Mouse (Mus musculus) activated CD4-positive, CD25-positive, alpha-beta regulatory T cell, adult 4 months (primary cell): ENCODE results near the gene Rps6ka1. TPM values are rescaled to one million over a fixed set of nuclear protein-coding genes. Genes with fewer than 3 reads are reported as not detected.
"Not testable (repeated sequence)": the region's sequence is repeated elsewhere in the genome, so short reads cannot be mapped to it uniquely, and the experiment has no call there.

Experiments used
- ATAC-seq: one replicate; pipeline ENCODE4 v1.8.0; 2017
- polyA plus RNA-seq, 2 experiments: library from polyadenylated mRNA; unstranded; fragments of 100-300 nt; shearing (Covaris generic); gene quantifications; one replicate each; pipeline ENCODE4 v1.2.1; 2017

Gene Rps6ka1
- polyA plus RNA-seq, 2 experiments from 2014 or later: 96.5 to 113 TPM

GRCm38 (mm10) chr4:133857527-133857926 is 30.1 kb downstream of the Rps6ka1 start:
- ATAC-seq: no peak

GRCm38 (mm10) chr4:133854621-133855020 is 33.0 kb downstream of the Rps6ka1 start:
- ATAC-seq: no peak

- ATAC-seq: no peak
Observed at GRCm38 (mm10) chr4:133853630-133854029, 34.0 kb downstream of the Rps6ka1 start.

GRCm38 (mm10) chr4:133846625-133847024 is 41.0 kb downstream of the Rps6ka1 start:
- ATAC-seq: no peak

GRCm38 (mm10) chr4:133845060-133845459 is 42.5 kb downstream of the Rps6ka1 start:
- ATAC-seq: no peak

GRCm38 (mm10) chr4:133844209-133844841 is 43.3 kb downstream of the Rps6ka1 start:
- ATAC-seq: no peak

- ATAC-seq: peak; percentile 59
Observed at GRCm38 (mm10) chr4:133842992-133843737, 44.4 kb downstream of the Rps6ka1 start.

GRCm38 (mm10) chr4:133841756-133842483 is 45.7 kb downstream of the Rps6ka1 start:
- not testable (repeated sequence) for ATAC-seq

- ATAC-seq: peak; percentile 87
Observed at GRCm38 (mm10) chr4:133841035-133841434, 46.6 kb downstream of the Rps6ka1 start.

- no peak for ATAC-seq
Observed at GRCm38 (mm10) chr4:133840501-133840900, 47.1 kb downstream of the Rps6ka1 start.

GRCm38 (mm10) chr4:133839385-133839826 is 48.2 kb downstream of the Rps6ka1 start:
- no peak for ATAC-seq

- ATAC-seq: no peak
Observed at GRCm38 (mm10) chr4:133836575-133836974, 51.0 kb downstream of the Rps6ka1 start.

GRCm38 (mm10) chr4:133835211-133835610 is 52.4 kb downstream of the Rps6ka1 start:
- no peak for ATAC-seq

- ATAC-seq: no peak
Observed at GRCm38 (mm10) chr4:133832945-133833874, 54.4 kb downstream of the Rps6ka1 start.

- no peak for ATAC-seq
Observed at GRCm38 (mm10) chr4:133830453-133830852, 57.1 kb downstream of the Rps6ka1 start.

- peak; percentile 40 for ATAC-seq
Observed at GRCm38 (mm10) chr4:133829281-133830070, 58.1 kb downstream of the Rps6ka1 start.

GRCm38 (mm10) chr4:133827887-133828794 is 59.5 kb downstream of the Rps6ka1 start:
- peak; percentile 32 for ATAC-seq

GRCm38 (mm10) chr4:133827354-133827753 is 60.2 kb downstream of the Rps6ka1 start:
- no peak for ATAC-seq

GRCm38 (mm10) chr4:133825731-133826130 is 61.9 kb downstream of the Rps6ka1 start:
- ATAC-seq: no peak
